Comparison of ENCODE assay signal across 8 mouse cellular contexts in the genomic region with DNA sequence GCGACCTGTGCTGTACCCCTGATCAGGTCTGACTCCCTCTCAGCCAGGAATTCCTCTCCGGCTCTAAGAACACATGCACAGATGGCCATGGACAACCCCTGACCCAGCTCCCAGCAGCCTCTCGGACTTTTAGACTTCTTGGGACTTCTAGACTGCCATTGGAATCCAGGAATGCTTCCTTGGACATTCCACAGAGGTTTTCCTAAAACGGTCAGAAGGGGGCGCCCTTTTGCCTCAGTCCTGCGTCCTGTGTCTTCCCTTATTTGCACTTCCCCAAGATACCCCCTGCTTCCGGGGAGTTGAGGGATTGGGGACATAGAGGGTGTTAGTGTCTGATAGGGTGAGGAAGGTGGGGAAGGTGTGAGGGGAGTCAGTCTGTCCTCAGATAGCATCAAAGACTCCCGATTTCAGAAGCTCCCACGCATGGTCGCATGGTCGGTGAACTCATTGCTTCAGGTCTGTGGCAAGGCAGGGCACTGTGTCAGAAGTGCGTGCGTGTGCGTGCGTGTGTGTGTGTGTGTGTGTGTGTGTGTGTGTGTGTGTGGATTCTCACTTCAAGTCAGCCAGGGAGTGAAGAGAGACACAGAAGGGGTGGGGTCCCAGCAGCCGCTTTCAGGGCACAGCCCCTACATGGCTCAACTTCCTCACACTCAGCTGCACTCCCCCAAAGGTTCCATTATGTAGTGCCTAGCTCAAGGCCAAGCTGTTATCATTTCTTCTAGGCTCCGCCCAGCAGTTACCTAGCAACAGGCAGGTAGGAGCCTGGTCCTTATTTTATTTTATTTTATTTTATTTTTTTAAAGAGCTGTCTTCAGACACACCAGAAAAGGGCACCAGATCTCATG. TPM values are rescaled to one million over a fixed set of nuclear protein-coding genes. Genes with fewer than 3 reads are reported as not detected.
DNase-seq lines count a peak whose midpoint lies in the region; ATAC-seq and TF ChIP-seq lines count a peak whose summit lies in the region.

No protein-coding gene starts in this region.

- no peak overlapping the region for H3K4me2 ChIP-seq in lung, embryonic 15.5 days

- peak overlapping the region; percentile 71 for H3K27ac ChIP-seq in brown adipose tissue, adult 24 weeks (replicated peaks; ENCODE audit: low read depth, low read length)
- H3K27ac ChIP-seq in lung, embryonic 15.5 days: no peak overlapping the region

- no peak for ATAC-seq in G1E (ENCODE audit: extremely low read depth, insufficient number of reproducible peaks, low FRiP score, poor library complexity, severe bottlenecking)
- peak; percentile 55; the same call in 1 of the 2 replicates for ATAC-seq in lung, embryonic 15.5 days (ENCODE audit: borderline replicate concordance, extremely low read depth, low FRiP score, low TSS enrichment)
- ATAC-seq in megakaryocyte-erythroid progenitor cell, adult 5-6 weeks (replicated peaks; ENCODE audit: low FRiP score, low TSS enrichment, poor library complexity, severe bottlenecking): no peak

- DNase-seq in left cerebral cortex, adult 18-20 months (ENCODE audit: low spot score in 2 of 2): peak; percentile 9 to 19
- DNase-seq in left cerebral cortex, adult 8-10 months (ENCODE audit: low spot score in 2 of 2): no peak
- no peak for DNase-seq in G1E (ENCODE audit: low spot score)
- peak; percentile 53 to 66 for DNase-seq in heart, postnatal 36 days
- DNase-seq in left cerebral cortex, postnatal 25 days (ENCODE audit: low spot score in 2 of 2): no peak

- no peaks in the 10 kb centered on the region for H3K36me3 ChIP-seq in G1E (replicated peaks)
- no peaks in the 10 kb centered on the region for H3K36me3 ChIP-seq in lung, embryonic 15.5 days

- H3K9ac ChIP-seq in lung, embryonic 15.5 days: no peak overlapping the region

- H3K4me3 ChIP-seq in G1E (ENCODE audit: low read depth, low read length): no peak overlapping the region; the same call in 1 of the 2 replicates
- no peak overlapping the region for H3K4me3 ChIP-seq in brown adipose tissue, adult 24 weeks (ENCODE audit: insufficient read depth, low read depth, low read length)
- H3K4me3 ChIP-seq in lung, embryonic 15.5 days: no peak overlapping the region

- H3K9me3 ChIP-seq in G1E (replicated peaks): no peaks in the 10 kb centered on the region; the same call in 1 of the 2 replicates
- no peaks in the 10 kb centered on the region for H3K9me3 ChIP-seq in lung, embryonic 15.5 days

- 65% methylated on average over 17 of the region's 17 CpGs for WGBS in lung, embryonic 15.5 days

- H3K4me1 ChIP-seq in G1E (ENCODE audit: insufficient read depth, low read depth, low read length): peaks cover 34% of the 10 kb centered on the region
- H3K4me1 ChIP-seq in brown adipose tissue, adult 24 weeks (ENCODE audit: control insufficient read depth, insufficient read depth, insufficient read length, low read length): peaks cover 11% of the 10 kb centered on the region
- H3K4me1 ChIP-seq in lung, embryonic 15.5 days: peaks cover 14% of the 10 kb centered on the region

- intact Hi-C loops in heart, postnatal 36 days (cut with DNase I): no loop called here
- intact Hi-C loops in left cerebral cortex, postnatal 25 days (cut with DNase I): no loop called here

- 0 out of 2 replicates have a peak, but pooled peaks have one; percentile 16 for TF ChIP-seq CTCF in G1E (IDR thresholded peaks at IDR 0.05; ENCODE audit: low read depth, low read length)

- H3K27me3 ChIP-seq in G1E (ENCODE audit: insufficient read depth, low read length): 0 out of 2 replicates have a peak, but pooled peaks cover 4% of the 10 kb centered on the region
- H3K27me3 ChIP-seq in lung, embryonic 15.5 days: no peaks in the 10 kb centered on the region

RNA-seq across cellular contexts. Expression of a gene that starts 40.4 kb away (rescaled TPM):
- total RNA-seq in left cerebral cortex, adult 18-20 months (2021): 10 to 100 TPM in 1 of 2 experiments, 1 to 10 TPM in 1; 9.5 to 10.1 TPM
- 10 to 100 TPM in 3 of 4 experiments, 1 to 10 TPM in 1; 9.5 to 11.8 (median 11.0) TPM for total RNA-seq in left cerebral cortex, adult 8-10 months (2022)
- 2.7 and 51.2 TPM in 2 replicates for total RNA-seq in G1E (2014; fragmentation: Nextera tagmentation)
- 9.6 and 11.8 TPM in 2 replicates for total RNA-seq in G1E (2017)
- polyA plus RNA-seq in G1E (2012): 3.0 and 5.4 TPM in 2 replicates
- polyA plus RNA-seq in brown adipose tissue, adult 24 weeks (2012; ENCODE audit: insufficient read depth, insufficient read length, missing spikeins): 4.7 and 8.6 TPM in 2 replicates
- total RNA-seq in heart, postnatal 36 days (2021): 1 to 10 TPM; 4.9 to 5.4 TPM
- 20.4 and 20.9 TPM in 2 replicates for polyA plus RNA-seq in lung, embryonic 15.5 days (2015; fragmentation: Nextera tagmentation; extraction: Ambion mirVana)
- total RNA-seq in left cerebral cortex, postnatal 25 days (2021): 10 to 100 TPM in 1 of 2 experiments, 1 to 10 TPM in 1; 7.5 to 10.4 TPM
- total RNA-seq in megakaryocyte-erythroid progenitor cell, adult 5-6 weeks (2014; fragmentation: Nextera tagmentation): 4.5 and 5.9 TPM in 2 replicates
- total RNA-seq in megakaryocyte-erythroid progenitor cell, adult 5-6 weeks (2017): 4.0 and 4.3 TPM in 2 replicates

Comparison
In these comparisons a context has a peak if more than half of its experiments do, and no peak if none do; other contexts are left out.
1. DNase-seq: peak in left cerebral cortex, adult 18-20 months (2 of 2) and heart, postnatal 36 days (2 of 2); none in left cerebral cortex, adult 8-10 months (0 of 2), G1E (single experiment) and left cerebral cortex, postnatal 25 days (0 of 2).